Mouse (Mus musculus) right cerebral cortex, postnatal 4 days (tissue): ENCODE measurements around the gene Irf9.

Experiments
- DNase-seq: peaks from one replicate; pipeline ENCODE4 v3.0.0-alpha.2; 2022

Irf9 gene

DNA sequence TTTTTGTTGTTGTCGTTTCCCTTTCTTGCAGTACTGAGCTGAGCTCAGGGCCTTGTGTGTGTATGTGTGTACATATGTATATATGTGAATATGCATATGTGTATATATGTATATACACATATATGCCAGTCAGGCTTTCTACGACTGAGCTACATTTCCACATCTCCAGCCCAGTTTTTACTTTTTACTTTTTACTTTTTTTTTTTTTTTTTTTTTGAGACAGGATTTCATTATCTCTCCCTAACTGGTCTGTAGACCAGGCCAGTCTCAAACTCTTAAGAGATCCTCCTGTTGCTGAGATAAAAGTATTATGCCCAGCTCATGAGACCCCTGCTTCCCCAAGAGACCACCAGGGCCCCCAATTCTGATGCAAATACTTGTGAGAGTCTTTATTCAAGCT, 13.5 kb downstream of the Irf9 start:
- no peak for DNase-seq

DNA sequence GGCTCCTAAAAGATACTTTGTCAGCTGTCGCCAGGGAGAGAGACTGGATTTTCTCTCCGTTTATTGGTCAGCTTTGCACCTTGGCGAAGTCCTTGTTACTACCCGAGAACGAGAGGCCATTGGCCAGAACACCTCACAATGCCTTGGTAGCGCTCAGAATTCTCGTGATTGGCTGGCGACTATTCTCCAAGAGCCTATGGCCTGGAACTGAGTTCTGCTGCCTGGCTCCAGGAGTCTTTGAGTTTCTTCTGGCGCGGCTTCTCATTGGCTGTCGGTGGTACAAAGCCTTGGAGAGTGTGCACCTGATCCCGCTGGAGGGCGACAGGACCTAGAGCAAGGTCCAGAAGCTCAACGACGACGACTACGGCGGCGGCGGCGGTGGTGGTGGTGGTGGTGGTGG, 14.5 kb downstream of the Irf9 start, which contains the start of gene Rec8:
Rec8 (plus strand) TSS at position 216 of the 400 bp plus-strand sequence.
- DNase-seq = no peak

DNA sequence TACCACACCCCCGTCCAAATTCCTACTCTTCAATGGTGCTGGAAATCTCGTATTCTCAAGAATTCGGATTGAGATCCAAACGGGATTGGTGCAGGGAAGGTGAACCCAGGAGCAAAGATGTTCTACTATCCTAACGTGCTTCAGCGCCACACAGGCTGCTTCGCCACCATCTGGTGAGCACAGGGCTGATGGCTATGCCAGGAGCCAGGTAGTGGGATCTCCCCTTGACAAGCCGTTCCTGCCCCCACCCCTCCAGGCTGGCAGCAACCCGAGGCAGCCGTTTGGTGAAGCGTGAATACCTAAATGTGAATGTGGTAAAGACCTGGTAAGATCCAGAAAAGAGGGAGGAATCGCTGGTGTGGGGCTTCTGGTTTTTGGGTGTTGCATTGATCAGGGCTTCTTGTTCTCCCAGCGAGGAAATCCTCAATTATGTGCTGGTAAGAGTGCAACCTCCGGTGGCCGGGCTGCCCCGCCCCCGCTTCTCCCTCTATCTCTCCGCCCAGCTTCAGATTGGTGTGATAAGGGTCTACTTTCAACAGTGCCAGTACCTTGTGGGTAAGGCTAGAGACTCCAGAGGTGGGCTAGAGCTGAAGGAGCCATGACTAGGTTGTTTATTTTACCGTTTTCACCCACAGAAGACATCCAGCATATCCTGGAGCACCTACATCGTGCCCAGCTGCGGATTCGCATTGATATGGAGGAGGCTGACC, 15.3 kb downstream of the Irf9 start:
- DNase-seq = no peak

DNA sequence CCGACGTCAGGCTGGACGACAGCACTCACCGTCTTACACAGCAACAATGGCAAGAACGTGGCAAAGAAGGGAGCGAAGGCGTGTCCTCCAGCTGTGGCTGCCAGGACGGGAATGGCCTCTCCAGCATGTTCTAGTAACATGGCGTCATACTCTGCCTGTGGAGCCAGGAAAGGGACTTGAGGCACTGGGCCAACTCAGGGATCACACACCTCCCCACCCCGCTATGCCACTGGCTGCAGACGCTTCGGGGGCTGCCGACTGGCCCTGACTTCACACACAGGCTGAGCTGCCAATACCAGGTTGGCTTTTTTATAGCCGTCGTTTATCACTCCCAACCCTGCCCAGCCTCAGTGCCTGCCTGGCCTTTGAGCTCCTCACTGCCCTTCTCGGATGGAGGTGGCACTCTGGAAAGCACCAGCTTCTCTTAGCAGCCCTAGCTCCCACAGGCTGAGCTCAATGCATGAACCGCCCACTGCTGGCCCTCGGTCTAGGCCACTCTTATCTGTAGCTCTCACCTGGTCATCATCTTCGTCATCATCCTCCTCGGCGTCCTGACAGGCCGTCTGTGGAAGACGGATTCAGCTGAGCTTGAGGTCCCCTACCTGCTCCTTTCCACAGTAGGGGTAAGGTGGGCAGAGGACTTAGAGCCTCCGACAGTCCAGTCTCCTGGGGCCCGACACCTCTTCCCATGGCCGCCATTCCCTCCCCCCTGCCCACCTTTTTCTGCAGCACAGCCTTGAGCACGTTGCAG, 24.9 kb downstream of the Irf9 start:
- DNase-seq = no peak

GRCm38 (mm10) chr14:55629312-55629711, 25.9 kb downstream of the Irf9 start:
- peak; percentile 31 for DNase-seq

DNA sequence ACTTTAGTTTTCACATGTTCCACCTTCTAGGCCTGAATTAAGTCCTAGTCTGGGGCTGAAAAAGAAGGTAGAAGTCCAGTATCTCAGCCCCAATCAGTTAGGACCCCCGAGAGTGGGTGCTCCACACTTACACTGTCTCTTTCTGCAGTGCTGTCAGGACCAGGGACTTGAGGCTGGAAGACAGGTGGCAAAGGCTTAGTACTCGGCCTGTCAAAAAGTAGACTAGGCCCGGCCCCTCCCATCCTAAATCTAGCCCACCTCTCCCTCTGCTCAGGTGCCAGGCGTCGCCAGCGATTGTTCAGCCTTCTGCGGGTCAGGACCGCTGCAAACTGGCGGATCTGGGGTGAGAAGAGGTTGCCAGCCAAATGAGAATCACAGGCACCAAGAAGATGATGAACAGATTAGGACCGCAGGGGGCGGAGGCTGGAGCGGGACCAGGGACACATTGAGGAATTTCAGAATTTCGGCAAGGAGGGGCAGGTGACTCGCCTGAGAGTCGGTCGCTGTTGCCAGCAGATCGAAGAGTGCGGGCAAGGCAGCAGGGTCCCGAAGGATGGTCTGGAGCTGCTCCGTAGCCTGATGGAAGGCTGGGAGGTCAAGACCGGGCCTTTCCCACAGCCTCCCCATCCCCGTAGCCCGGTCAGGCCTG, 31.6 kb downstream of the Irf9 start:
- peak; percentile 32 for DNase-seq

DNA sequence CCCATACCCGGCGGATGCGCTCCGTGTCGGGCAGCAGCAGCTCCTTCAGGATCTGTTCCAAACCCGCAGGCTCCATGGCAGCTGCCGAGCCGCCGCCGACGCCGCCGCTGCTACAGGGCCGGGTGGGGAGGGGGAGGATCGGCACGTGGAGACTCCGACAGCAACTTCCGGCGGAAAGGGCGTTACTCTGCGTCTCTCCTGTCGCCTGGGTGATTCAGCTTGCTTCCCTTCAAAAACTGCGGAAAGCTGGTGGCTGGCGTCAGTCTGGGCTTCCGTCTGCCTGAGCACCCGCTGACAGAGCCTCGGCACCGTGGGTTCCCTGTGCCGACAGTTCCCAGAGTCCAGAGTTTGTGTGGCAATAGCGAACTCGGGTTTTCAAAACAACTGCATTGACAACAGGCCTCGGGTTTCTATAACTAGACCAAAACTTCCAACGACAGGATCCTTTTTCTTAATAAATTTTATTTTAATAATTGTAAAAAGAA, 32.2 kb downstream of the Irf9 start, which contains the start of gene Ipo4:
Ipo4 (minus strand) TSS at position 435 of the 485 bp plus-strand sequence.
- peak; percentile 85 for DNase-seq

DNA sequence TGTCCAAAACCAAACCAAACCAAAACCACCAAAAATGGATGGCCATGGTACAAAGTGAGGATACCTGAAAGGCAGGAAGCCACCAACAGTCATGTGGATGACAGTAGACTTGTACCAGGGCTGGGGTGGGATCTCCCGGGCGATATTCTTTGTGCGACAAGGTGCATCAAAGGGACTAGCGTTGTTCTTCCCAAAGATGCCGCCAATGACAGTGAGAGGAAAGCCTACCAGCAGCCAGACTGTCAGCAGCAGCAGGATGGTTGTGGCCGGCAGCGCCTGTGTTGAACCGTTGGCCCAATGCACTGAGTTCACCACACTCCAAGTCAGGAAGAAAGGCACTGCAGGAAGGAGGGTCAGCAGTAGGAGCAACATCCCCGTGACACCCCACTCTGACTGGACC, 34.4 kb downstream of the Irf9 start, which contains the start of gene Gm49378:
Gm49378 (minus strand) TSS at position 101 of the 400 bp plus-strand sequence.
- DNase-seq = no peak

- DNase-seq = no peak
Measured at GRCm38 (mm10) chr14:55640816-55641215, 37.4 kb downstream of the Irf9 start.

DNA sequence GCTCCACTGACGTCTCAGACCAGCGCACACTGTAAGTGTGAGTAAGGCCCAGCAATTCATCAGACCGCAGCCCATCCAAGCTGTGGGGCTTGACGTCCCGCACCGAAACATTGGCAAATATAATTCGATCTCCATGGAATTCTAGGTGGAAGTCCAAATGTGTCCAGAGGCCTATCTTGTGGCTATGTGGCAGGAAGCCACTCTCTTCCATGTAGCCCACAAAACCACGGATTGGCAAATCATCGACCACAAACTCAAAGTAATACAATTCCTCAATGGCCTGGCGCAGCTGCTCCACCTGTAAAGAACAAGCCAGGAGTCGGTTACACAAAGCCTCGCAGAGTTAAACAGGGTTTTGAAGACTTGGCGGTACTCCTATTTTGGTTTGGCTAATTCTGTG, 37.9 kb downstream of the Irf9 start:
- DNase-seq = no peak

DNA sequence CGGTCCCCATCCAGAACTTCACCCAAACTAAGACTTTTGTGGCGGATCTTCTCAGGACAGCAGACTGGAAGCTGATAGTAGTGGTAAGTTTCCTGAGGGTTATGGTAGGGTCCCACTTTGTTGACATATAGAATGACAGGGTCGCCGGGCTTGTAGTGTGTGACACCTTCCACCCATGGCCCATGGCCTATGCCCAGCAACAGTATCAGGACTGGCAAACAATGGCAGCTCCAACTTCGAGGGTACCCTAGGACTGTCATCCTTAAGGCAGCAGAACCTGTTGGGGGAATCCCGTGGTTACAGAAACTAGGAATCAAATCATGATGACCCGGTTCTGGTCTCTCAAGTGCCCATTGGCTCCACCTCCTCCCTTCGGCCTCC, 39.3 kb downstream of the Irf9 start:
- no peak for DNase-seq

DNA sequence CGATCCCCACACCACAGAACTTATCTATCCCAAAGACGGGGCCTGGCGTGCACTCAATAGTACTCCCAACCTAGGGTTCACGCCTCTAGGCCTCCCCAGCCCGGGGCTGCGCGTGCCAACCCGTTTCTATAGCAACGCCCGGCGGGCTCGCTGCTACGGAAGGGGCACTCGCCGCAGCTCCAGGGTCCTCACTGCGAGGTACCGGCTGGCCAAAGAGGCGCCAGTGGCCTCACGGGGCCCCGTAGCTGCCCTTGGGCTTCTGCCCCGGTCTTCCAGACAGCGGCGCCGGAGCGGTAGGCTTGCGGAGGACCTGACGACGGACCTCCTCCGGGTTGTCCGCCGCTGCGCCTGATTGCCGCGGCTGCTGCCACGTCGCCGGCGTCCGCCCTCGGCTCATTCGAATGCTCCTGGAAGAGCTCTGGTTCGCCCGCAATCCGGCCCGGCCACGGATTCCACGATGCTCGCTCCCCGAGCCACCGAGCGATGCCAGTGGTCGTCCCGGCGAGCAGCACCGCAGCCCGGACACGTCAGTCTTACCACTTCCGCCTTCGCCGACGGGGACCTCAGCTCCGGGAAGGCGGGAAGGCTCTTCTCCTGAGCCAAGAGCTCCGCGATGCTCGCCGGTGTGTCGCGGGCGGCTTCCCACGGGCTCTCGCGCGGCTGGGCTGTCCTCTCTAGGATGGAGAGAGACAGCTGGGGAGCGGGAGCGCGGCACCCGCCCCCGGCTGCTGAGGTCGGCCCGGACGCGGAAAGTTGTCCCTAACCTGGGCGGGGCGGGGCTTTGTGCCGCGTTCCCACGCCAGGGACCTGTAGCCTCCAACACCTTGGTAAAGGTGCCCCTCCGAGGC, 39.9 kb downstream of the Irf9 start, which contains the start of gene Tm9sf1:
Tm9sf1 (minus strand) TSS at position 747 of the 848 bp plus-strand sequence.
- peak; percentile 74 for DNase-seq

- peak; percentile 1 for DNase-seq
Measured at GRCm38 (mm10) chr14:55644261-55644888, 41.0 kb downstream of the Irf9 start.

DNA sequence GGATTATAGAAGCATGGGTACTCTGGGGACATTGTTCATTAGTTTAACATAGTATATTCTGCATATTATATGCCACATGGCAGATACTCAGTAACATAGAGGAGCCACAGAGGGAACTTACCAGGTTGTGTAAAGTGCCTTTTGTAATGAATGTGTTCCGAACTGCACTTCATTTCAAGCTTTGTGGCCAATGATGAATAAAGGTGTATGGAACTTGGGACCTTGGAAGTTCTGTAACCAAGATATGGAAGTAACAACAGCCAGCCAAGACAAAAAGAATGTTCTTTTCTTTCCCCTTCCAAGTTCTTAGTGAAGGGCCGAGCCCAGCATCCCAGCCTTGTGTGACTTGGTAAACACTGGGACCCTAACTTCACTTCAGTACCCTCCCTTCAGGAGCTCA, 46.5 kb downstream of the Irf9 start, which contains the start of gene Tssk4:
Tssk4 (plus strand) TSS at position 301 of the 400 bp plus-strand sequence.
- DNase-seq = no peak

GRCm38 (mm10) chr14:55651528-55651927, 48.2 kb downstream of the Irf9 start:
- DNase-seq = no peak

- no peak for DNase-seq
Measured at GRCm38 (mm10) chr14:55656935-55657334, 53.6 kb downstream of the Irf9 start.

DNA sequence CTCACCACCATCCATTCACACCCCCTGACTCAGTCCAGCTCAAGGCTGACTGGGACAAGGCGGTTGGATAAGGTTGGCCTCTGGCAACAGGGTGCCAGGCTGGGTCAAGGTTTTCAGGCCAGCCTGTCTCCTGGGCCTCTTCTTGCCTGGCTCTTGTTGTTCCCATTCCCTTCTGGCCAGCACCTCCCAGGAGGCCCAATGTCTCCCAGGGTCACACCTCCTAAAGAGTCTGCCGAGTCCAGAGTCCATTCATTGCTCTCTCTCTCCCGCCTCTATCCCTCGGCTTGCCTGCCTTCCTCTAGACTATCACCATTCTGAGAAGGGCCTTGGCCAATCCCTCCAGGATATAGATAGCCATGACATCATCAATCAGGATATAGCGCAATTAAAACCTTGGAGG, 54.6 kb downstream of the Irf9 start:
- no peak for DNase-seq
